8 mouse cellular contexts compared by ENCODE assay signal in the genomic region with DNA sequence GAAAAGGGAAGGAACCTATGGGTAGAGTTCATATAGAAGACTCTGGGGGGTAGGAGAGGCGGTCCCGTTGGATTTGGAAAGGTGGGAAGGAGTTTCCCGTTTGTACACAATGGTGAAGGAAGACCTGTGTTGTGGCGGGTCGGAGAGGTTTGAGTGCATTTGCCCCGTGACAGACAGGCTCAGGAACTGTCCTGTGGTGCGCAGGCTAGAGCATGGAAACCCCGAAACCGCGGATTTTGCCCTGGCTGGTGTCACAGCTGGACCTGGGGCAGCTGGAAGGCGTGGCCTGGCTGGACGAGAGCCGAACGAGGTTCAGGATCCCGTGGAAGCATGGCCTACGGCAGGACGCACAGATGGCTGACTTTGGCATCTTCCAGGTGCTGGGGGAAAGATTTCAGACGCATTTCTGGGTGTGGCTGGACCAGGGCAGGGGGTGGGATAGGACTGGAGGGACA. TPM values are rescaled to one million over a fixed set of nuclear protein-coding genes. Genes with fewer than 3 reads are reported as not detected.
DNase-seq lines count a peak whose midpoint lies in the region; ATAC-seq and TF ChIP-seq lines count a peak whose summit lies in the region.

A gene (minus strand): TSS at position 212 of the 455 bp plus-strand sequence.

- intact Hi-C loops in heart, adult 2 months (cut with DNase I): no loop called here
- intact Hi-C loops in left cerebral cortex, postnatal 25 days (cut with DNase I): loop anchor here (2.0 kb wide), 1 partner anchor 16 kb away; no protein-coding TSS in a partner anchor

- peak within 1 kb of the TSS; percentile 85 for H3K4me3 ChIP-seq in heart, adult 2 months
- peak within 1 kb of the TSS; percentile 78 for H3K4me3 ChIP-seq in lung, embryonic 14.5 days (ENCODE audit: low read depth, low read length)

- TF ChIP-seq POLR2A in heart, adult 2 months (IDR thresholded peaks at IDR 0.05; ENCODE audit: insufficient read depth, low read depth, low read length): no peak

- peaks cover 6% of the 10 kb centered on the region for H3K36me3 ChIP-seq in heart, adult 2 months (ENCODE audit: control insufficient read depth, insufficient read depth, low read length)
- peaks cover 71% of the 10 kb centered on the region for H3K36me3 ChIP-seq in lung, embryonic 14.5 days (ENCODE audit: insufficient read depth)

- H3K27me3 ChIP-seq in heart, adult 2 months (ENCODE audit: control insufficient read depth, insufficient read depth, low read length): no peaks in the 10 kb centered on the region
- H3K27me3 ChIP-seq in lung, embryonic 14.5 days (ENCODE audit: insufficient read depth, low read length): no peaks in the 10 kb centered on the region

- H3K27ac ChIP-seq in heart, adult 2 months: peak within 1 kb of the TSS; percentile 96
- peak within 1 kb of the TSS; percentile 90 for H3K27ac ChIP-seq in lung, embryonic 14.5 days (ENCODE audit: low read depth)

- peak within 1 kb of the TSS; percentile 97 for H3K4me2 ChIP-seq in lung, embryonic 14.5 days

- H3K9ac ChIP-seq in heart, adult 2 months (ENCODE audit: low read depth, low read length): peak within 1 kb of the TSS; percentile 84
- peak within 1 kb of the TSS; percentile 75 for H3K9ac ChIP-seq in lung, embryonic 14.5 days

- TF ChIP-seq EP300 in heart, adult 2 months (IDR thresholded peaks at IDR 0.05; ENCODE audit: insufficient read depth, low read depth, low read length): no peak

- no peaks in the 10 kb centered on the region for H3K79me2 ChIP-seq in heart, adult 2 months (replicated peaks; ENCODE audit: control insufficient read depth, insufficient read depth, low read length)

- H3K9me3 ChIP-seq in lung, embryonic 14.5 days (ENCODE audit: low read depth, low read length): no peaks in the 10 kb centered on the region

- WGBS in heart, adult 2 months: under 1% methylated on average over 18 of the region's 18 CpGs
- WGBS in lung, embryonic 14.5 days: 2% methylated on average over 18 of the region's 18 CpGs

- H3K4me1 ChIP-seq in heart, adult 2 months (ENCODE audit: control insufficient read depth, insufficient read depth, low read length): peaks cover 8% of the 10 kb centered on the region
- peaks cover 11% of the 10 kb centered on the region for H3K4me1 ChIP-seq in lung, embryonic 14.5 days (ENCODE audit: insufficient read depth)

- no peak for TF ChIP-seq CTCF in heart, adult 2 months (IDR thresholded peaks at IDR 0.05)
- no peak for TF ChIP-seq CTCF in lung, embryonic 14.5 days (IDR thresholded peaks at IDR 0.05; ENCODE audit: low read depth)

- peak; percentile 56 for DNase-seq in urinary bladder, postnatal 14 days (ENCODE audit: low spot score)
- no peak for DNase-seq in urinary bladder, postnatal 10 days (ENCODE audit: low spot score)
- peak; percentile 61 for DNase-seq in embryo, embryonic 11 days
- peak; percentile 63 to 67 for DNase-seq in heart, adult 2 months
- DNase-seq in kidney, adult 11 months: peak; percentile 77
- peak; percentile 64 for DNase-seq in lung, embryonic 14.5 days
- no peak for DNase-seq in left cerebral cortex, postnatal 25 days (ENCODE audit: low spot score in 2 of 2)

- ATAC-seq in lung, embryonic 14.5 days (ENCODE audit: insufficient read depth): peak; percentile 1; the same call in 1 of the 2 replicates
- no peak for ATAC-seq in neutrophil, adult 5-6 weeks (ENCODE audit: extremely low read depth, insufficient number of reproducible peaks, low FRiP score, poor library complexity, severe bottlenecking)

RNA-seq across cellular contexts. Expression of the gene that starts here (rescaled TPM):
- total RNA-seq in heart, adult 2 months (2021): 10 to 100 TPM in 1 of 2 experiments, 1 to 10 TPM in 1; 9.5 to 11.5 TPM
- 16.8 and 19.2 TPM in 2 replicates for polyA plus RNA-seq in heart, adult 2 months (2012; rRNA removed)
- 69.9 and 76.9 TPM in 2 replicates for polyA plus RNA-seq in lung, embryonic 14.5 days (2014; fragmentation: Nextera tagmentation; extraction: Ambion mirVana)
- total RNA-seq in neutrophil, adult 5-6 weeks (2017): 17.8 and 20.9 TPM in 2 replicates
- total RNA-seq in left cerebral cortex, postnatal 25 days (2021): 1 to 10 TPM; 2.7 TPM

Comparison
In these comparisons a context has a peak if more than half of its experiments do, and no peak if none do; other contexts are left out.
1. DNase-seq: peak in urinary bladder, postnatal 14 days (single experiment), embryo, embryonic 11 days (single experiment), heart, adult 2 months (2 of 2), kidney, adult 11 months (single experiment) and lung, embryonic 14.5 days (single experiment); none in urinary bladder, postnatal 10 days (single experiment) and left cerebral cortex, postnatal 25 days (0 of 2).